Mouse (Mus musculus) G1E (cell line): Measurements from ENCODE around the gene Nbeal1. TPM values are rescaled to one million over a fixed set of nuclear protein-coding genes. Genes with fewer than 3 reads are reported as not detected.
"Not testable (repeated sequence)": the region's sequence is repeated elsewhere in the genome, so short reads cannot be mapped to it uniquely, and the experiment has no call there.

Experiments
- ATAC-seq: 2 replicates; pipeline ENCODE4 v1.8.0; 2016; ENCODE audit warnings: mild to moderate bottlenecking; ENCODE audit not compliant: insufficient number of reproducible peaks, poor library complexity, low FRiP score, severe bottlenecking; ENCODE audit errors: extremely low read depth
- DNase-seq: peaks from one replicate; pipeline ENCODE4 v3.0.0; 2012; ENCODE audit warnings: low spot score
- H3K27me3 ChIP-seq: 2 replicates; pipeline ENCODE4 v1.6.1; 2012; ENCODE audit warnings: mild to moderate bottlenecking, low read length, inconsistent platforms; ENCODE audit not compliant: insufficient read depth
- H3K36me3 ChIP-seq: replicated peaks from 2 replicates; pipeline ENCODE3; 2012; ENCODE audit warnings: mild to moderate bottlenecking, inconsistent platforms
- H3K4me1 ChIP-seq: 2 replicates; pipeline ENCODE4 v1.6.1; 2012; ENCODE audit warnings: low read depth, low read length, inconsistent platforms, mixed read lengths; ENCODE audit not compliant: insufficient read depth
- H3K4me3 ChIP-seq: 2 replicates; pipeline ENCODE4 v1.5.1; 2012; ENCODE audit warnings: low read depth, mild to moderate bottlenecking, inconsistent platforms, low read length, moderate library complexity, mixed read lengths
- H3K9me3 ChIP-seq: replicated peaks from 2 replicates; pipeline ENCODE4 v1.6.1; 2012; ENCODE audit warnings: inconsistent platforms
- CTCF ChIP-seq: IDR thresholded peaks from 2 replicates; pipeline ENCODE4 v1.5.1; 2012; ENCODE audit warnings: low read depth, low read length, inconsistent platforms, mixed read lengths
- GATA1 ChIP-seq: IDR thresholded peaks from 2 replicates; pipeline ENCODE4 v1.6.1; 2012; ENCODE audit warnings: borderline replicate concordance, low read length, inconsistent platforms, mixed read lengths
- GATA2 ChIP-seq: IDR thresholded peaks from 2 replicates; pipeline ENCODE4 v1.6.1; 2012; ENCODE audit warnings: low read depth, low read length, inconsistent platforms, borderline replicate concordance
- POLR2AphosphoS5 ChIP-seq: IDR thresholded peaks from 2 replicates; pipeline ENCODE4 v1.6.1; 2012; ENCODE audit warnings: low read depth, low read length, inconsistent platforms; ENCODE audit not compliant: insufficient replicate concordance
- TAL1 ChIP-seq: conservative IDR thresholded peaks from 2 replicates; pipeline ENCODE4 v1.6.1; 2012; ENCODE audit warnings: low read depth, low read length, inconsistent platforms, mixed read lengths
- polyA plus RNA-seq: library from polyadenylated mRNA; stranded (reverse); fragments of >175 nt; gene quantifications from 2 replicates; pipeline ENCODE4 v1.2.3, GENCODE M21; 2012
- total RNA-seq, 2 experiments: library from RNA; stranded (forward) in 1 of 2; stranded (reverse) in 1 of 2; fragments of 200-1000 nt in 1 of 2; fragments of >200 nt in 1 of 2; fragmentation: Nextera tagmentation in 1 of 2; gene quantifications; 2 replicates each; pipeline ENCODE4 v1.2.3; 2014 to 2017

The Nbeal1 gene
- total and polyA plus RNA-seq, 3 experiments = 0.33 to 49.3 (median 13.8) TPM

DNA sequence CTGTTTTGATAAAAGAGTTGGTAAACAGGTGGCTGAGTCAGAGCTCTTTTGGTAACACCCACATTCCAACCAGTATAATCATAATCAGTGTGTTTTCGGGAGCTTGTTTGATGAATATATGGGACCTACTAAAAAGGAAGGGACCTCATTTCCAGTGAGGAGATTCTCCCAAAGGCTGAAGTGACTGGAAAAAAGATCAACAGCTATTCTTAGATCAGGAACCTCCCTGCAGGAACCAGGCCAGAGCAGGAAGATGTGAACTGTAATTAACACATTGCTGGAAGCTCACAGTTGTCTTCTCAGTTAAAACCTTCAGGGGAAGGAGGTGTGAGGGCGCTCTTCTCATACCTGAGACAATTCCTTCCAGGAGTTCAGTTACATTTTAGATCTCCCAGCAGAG, 10.8 kb upstream of the Nbeal1 start:
- TF ChIP-seq TAL1 (no peak), CTCF (no peak), GATA1 (no peak), POLR2AphosphoS5 (no peak), GATA2 (no peak)

DNA sequence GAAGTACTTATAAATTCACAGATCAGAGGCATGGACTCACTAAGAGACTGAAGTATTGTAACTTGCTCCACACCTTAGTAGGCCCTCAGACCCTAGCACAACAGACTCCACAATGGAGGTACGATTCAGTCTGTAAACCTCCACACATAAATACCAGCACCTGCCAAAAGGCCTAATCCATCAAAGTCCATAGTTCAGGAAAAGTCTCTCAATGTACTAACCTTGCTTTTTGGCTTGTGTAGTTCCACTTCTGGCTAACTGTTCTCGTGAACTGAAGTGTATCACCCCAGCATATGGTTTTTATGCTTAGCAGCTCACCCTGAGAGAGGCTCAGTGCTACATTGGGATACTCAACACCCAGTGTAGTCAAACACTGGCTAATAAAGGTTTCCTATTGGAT, 10.1 kb upstream of the Nbeal1 start:
- DNase-seq (no peak), ATAC-seq (no peak)
- H3K9me3 ChIP-seq = no peaks in the 10 kb centered on the region
- TF ChIP-seq TAL1 (no peak), GATA1 (no peak), CTCF (no peak), POLR2AphosphoS5 (no peak), GATA2 (no peak)
- no peak overlapping the region for H3K4me3 ChIP-seq
- H3K4me1 ChIP-seq = no peaks in the 10 kb centered on the region
- no peaks in the 10 kb centered on the region for H3K36me3 ChIP-seq
- peaks cover 5% of the 10 kb centered on the region; the same call in 1 of the 2 replicates for H3K27me3 ChIP-seq

More for the DNA sequence above, 10.8 kb upstream of the Nbeal1 start:
- ATAC-seq = no peak
- H3K36me3 ChIP-seq = no peaks in the 10 kb centered on the region
- no peak overlapping the region for H3K4me3 ChIP-seq
- DNase-seq = no peak
- H3K4me1 ChIP-seq = peaks cover 3% of the 10 kb centered on the region
- peaks cover 7% of the 10 kb centered on the region for H3K27me3 ChIP-seq
- H3K9me3 ChIP-seq = no peaks in the 10 kb centered on the region

DNA sequence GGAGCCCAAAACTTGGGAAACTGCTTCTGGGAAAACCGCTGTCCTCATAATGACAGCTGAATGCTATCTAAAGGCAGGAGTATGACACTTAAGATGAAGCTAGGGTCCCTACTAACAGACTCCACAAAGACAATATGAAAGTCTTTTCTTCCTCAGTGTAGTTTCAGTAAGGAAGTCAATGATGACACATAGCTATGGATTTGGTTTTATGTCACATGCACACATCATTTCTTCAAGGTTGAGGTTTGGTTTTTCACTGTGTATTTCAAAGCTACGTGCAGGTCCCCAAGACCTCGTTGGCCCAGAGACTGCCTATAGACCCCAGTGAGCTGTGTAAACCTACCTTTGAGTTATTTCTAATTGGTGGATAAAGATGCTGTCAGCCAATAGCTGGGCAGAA, 7.3 kb upstream of the Nbeal1 start:
- no peak for ATAC-seq

GRCm38 (mm10) chr1:60177814-60178213, 2.6 kb upstream of the Nbeal1 start:
- ATAC-seq, DNase-seq, H3K27me3 ChIP-seq, H3K9me3 ChIP-seq, H3K4me3 ChIP-seq, H3K36me3 ChIP-seq: not testable (repeated sequence)
- peaks cover 31% of the 10 kb centered on the region for H3K4me1 ChIP-seq

More for the DNA sequence above, 7.3 kb upstream of the Nbeal1 start:
- Histone ChIP-seq H3K27me3 (peaks cover 5% of the 10 kb centered on the region; the same call in 1 of the 2 replicates), H3K4me3 (no peak overlapping the region), H3K4me1 (peaks cover 5% of the 10 kb centered on the region; the same call in 1 of the 2 replicates), H3K36me3 (no peaks in the 10 kb centered on the region), H3K9me3 (no peaks in the 10 kb centered on the region)
- DNase-seq = no peak
- TF ChIP-seq POLR2AphosphoS5 = no peak
- TF ChIP-seq GATA2 = no peak

DNA sequence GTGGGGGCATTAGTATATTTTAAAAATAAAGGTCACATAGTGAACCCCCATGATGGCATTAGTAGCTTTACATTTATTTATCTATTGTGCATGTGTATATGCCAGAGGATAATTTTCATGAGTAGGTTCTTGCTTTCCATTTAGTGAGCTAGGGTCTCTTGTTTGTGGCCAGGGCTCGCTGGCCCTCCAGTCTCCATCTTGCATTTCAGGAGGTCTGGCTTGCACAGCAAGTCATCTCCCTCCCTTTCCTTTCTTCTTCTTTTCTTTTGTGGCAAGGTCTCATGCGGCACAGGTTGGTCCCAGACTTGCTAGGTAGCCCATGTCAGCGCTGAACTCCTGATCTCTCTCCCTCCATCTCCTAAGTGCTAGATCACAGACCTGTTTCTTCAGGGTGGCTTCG, 1.0 kb upstream of the Nbeal1 start:
- Histone ChIP-seq H3K4me1 (peaks cover 31% of the 10 kb centered on the region), H3K27me3 (no peaks in the 10 kb centered on the region), H3K9me3 (no peaks in the 10 kb centered on the region), H3K4me3 (peak overlapping the region; percentile 88; the same call in 1 of the 2 replicates), H3K36me3 (no peaks in the 10 kb centered on the region)
- DNase-seq (no peak), ATAC-seq (no peak)
- TF ChIP-seq GATA2 (no peak), POLR2AphosphoS5 (no peak), CTCF (no peak), GATA1 (no peak), TAL1 (no peak)

DNA sequence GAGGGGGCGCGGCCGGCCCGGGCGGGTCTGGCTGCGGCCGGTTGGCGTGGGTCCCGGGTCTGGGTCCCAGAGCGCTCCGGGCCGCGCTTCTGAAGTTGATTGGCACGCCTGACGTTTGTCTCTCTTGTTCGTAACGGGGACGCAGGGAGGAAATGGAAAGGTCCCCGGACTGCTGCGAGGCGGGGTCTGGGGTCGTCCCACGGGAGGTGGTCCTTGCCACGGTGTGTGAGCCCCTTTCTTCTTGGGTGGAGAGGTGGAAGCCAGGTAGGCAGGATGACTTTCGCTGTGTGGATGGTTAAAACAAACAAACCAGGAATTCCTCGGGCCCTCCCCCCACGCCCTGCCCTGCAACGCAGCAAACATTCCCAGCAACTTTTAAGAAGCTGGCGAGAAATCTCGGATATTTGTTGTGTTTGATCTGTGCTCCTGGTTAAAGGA, 404 bp downstream of the Nbeal1 start:
- DNase-seq (no peak), ATAC-seq (no peak)
- Histone ChIP-seq H3K9me3 (no peaks in the 10 kb centered on the region), H3K36me3 (no peaks in the 10 kb centered on the region), H3K4me3 (peak overlapping the region; percentile 88), H3K27me3 (no peaks in the 10 kb centered on the region), H3K4me1 (peaks cover 31% of the 10 kb centered on the region)
- TF ChIP-seq CTCF = no peak
- TF ChIP-seq GATA2 = no peak
- no peak for TF ChIP-seq POLR2AphosphoS5
- TF ChIP-seq GATA1 = no peak
- TF ChIP-seq TAL1 = no peak

GRCm38 (mm10) chr1:60188454-60188853, 8.1 kb downstream of the Nbeal1 start:
- Histone ChIP-seq H3K4me1 (no peaks in the 10 kb centered on the region), H3K36me3 (peaks cover 4% of the 10 kb centered on the region), H3K4me3 (no peak overlapping the region), H3K9me3 (no peaks in the 10 kb centered on the region), H3K27me3 (no peaks in the 10 kb centered on the region)
- TF ChIP-seq CTCF (no peak), TAL1 (no peak), POLR2AphosphoS5 (no peak), GATA2 (no peak), GATA1 (no peak)
- ATAC-seq (no peak), DNase-seq (no peak)
